10 mouse cellular contexts compared by ENCODE assay signal in genomic region chr10:5514134-5514533, GRCm38 (mm10).
"Had no signal": no experiment of that assay in that cellular context is flagged by ENCODE, and none has a peak within 500 bp of the region (broad histone marks: within the 10 kb centered on the region; RNA-seq: fewer than 3 reads in every experiment).

No protein-coding gene starts in this region.

- ATAC-seq: midbrain, embryonic 13.5 days; midbrain, embryonic 15.5 days had no signal

- DNase-seq: lung, adult 18-20 months; lung, embryonic 14.5 days; lung, postnatal 10 days; lung, postnatal 36 days; right cerebral cortex, postnatal 14 days; thymus, adult 18-20 months; thymus, postnatal 14 days; thymus, postnatal 4 days had no signal
